Mouse (Mus musculus): ENCODE results near the gene Sap25. TPM values are rescaled to one million over a fixed set of nuclear protein-coding genes. Genes with fewer than 3 reads are reported as not detected.

Gene Sap25
- polyA plus RNA-seq, 1 experiment from 2014 or later = 10.7 TPM

DNA sequence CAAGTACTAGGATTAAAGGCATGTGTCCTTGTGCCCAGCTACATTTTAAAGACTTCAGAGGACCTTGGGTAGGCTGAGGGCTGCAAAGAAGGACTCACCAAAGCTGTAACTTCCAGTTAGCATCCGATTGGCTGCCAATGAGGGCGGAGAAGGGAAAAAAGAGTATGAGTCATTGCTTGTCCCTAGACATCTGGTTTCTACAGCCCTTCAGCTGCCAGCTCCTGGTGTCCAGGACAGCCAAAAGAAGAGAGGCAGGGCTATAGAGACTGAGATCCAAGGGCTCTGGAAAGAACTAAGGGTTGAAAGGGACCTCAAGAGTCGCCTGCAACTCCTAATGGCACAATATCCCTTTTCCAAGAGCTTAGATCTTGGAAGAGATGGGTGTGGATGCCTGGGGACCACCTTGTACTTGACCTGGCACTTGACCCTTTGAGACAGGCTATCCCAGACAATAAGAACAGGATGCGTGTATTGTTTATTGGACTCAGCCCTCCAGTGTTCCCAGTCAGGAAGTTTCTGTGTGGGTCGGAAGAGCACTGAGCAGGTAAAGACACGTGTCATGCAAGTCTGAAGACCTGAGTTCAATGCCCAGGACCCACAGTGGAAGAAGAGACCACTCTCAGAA lies 19.0 kb downstream of the Sap25 start:
- H3K4me2 ChIP-seq (ENCODE audit: low read depth, low read length, severe bottlenecking) = no peak overlapping the region
- H3K4me3 ChIP-seq (ENCODE audit: low read depth, low read length) = no peak overlapping the region
- 90% methylated on average over 6 of the region's 6 CpGs for WGBS
- no peak overlapping the region for H3K9ac ChIP-seq (ENCODE audit: low read length)
- no peak overlapping the region for H3K27ac ChIP-seq (ENCODE audit: low read depth, low read length)
- no peaks in the 10 kb centered on the region for H3K27me3 ChIP-seq (ENCODE audit: control insufficient read depth, insufficient read depth, low read length)
- no peak for ATAC-seq (replicated peaks; ENCODE audit: low FRiP score)
- DNase-seq (ENCODE audit: low spot score) = no peak
- no peaks in the 10 kb centered on the region for H3K9me3 ChIP-seq (ENCODE audit: control insufficient read depth, low read length)
- H3K36me3 ChIP-seq (ENCODE audit: control insufficient read depth, insufficient read depth, low read length) = peaks cover 12% of the 10 kb centered on the region; the same call in 1 of the 2 replicates
- H3K4me1 ChIP-seq (replicated peaks; ENCODE audit: control insufficient read depth, insufficient read depth, low read length) = no peaks in the 10 kb centered on the region

DNA sequence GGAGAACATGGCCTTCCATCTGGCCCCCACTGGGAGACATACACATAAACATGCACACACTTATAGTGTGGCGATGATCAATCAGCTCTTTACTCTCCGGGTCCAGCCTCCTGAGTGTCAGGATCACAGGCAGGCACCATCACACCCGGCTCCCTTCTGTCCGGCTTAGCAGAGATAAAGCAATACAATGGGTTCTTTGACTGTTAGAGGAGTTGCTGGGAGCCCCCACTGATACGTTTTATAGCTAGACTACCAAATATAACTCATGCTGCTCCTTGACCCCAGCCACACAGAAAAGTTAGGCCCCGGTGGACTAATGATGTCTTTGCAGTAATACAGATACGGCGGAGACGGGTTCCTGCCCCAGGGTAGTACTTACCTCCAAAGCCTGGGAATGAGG lies 21.9 kb downstream of the Sap25 start:
- WGBS = 73% methylated on average over 9 of the region's 9 CpGs
- Histone ChIP-seq H3K4me3 (ENCODE audit: low read depth, low read length) (no peak overlapping the region), H3K36me3 (ENCODE audit: control insufficient read depth, insufficient read depth, low read length) (peaks cover 12% of the 10 kb centered on the region; the same call in 1 of the 2 replicates), H3K4me2 (ENCODE audit: low read depth, low read length, severe bottlenecking) (no peak overlapping the region), H3K27ac (ENCODE audit: low read depth, low read length) (no peak overlapping the region), H3K27me3 (ENCODE audit: control insufficient read depth, insufficient read depth, low read length) (no peaks in the 10 kb centered on the region), H3K9ac (ENCODE audit: low read length) (no peak overlapping the region), H3K9me3 (ENCODE audit: control insufficient read depth, low read length) (no peaks in the 10 kb centered on the region), H3K4me1 (replicated peaks; ENCODE audit: control insufficient read depth, insufficient read depth, low read length) (no peaks in the 10 kb centered on the region)
- DNase-seq (ENCODE audit: low spot score) (no peak), ATAC-seq (replicated peaks; ENCODE audit: low FRiP score) (no peak)

DNA sequence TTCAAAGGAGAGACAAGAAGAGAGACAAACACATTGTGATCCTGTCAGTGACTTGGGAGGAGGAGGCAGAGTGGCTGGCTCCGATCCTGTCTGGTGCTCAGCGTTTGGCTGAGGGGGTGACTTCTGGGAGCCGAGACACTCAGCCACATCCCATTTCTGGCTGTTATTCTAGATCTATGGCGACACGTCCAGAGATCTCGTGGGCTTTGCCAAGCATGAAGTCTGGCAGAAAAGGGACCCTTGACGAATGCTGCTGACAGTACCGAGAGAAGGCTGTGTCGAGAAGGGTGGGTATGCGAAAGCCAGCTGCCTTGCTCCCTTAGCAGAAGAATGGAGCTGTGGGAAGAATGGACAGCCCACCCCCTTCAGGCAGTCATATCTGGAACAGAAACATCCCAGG lies 27.8 kb downstream of the Sap25 start:
- H3K4me1 ChIP-seq (replicated peaks; ENCODE audit: control insufficient read depth, insufficient read depth, low read length) = 0 out of 2 replicates have a peak, but pooled peaks cover 2% of the 10 kb centered on the region
- 90% methylated on average over 10 of the region's 10 CpGs for WGBS
- H3K4me2 ChIP-seq (ENCODE audit: low read depth, low read length, severe bottlenecking) = no peak overlapping the region
- H3K27me3 ChIP-seq (ENCODE audit: control insufficient read depth, insufficient read depth, low read length) = no peaks in the 10 kb centered on the region
- H3K9me3 ChIP-seq (ENCODE audit: control insufficient read depth, low read length) = no peaks in the 10 kb centered on the region
- no peak overlapping the region for H3K9ac ChIP-seq (ENCODE audit: low read length)
- no peak overlapping the region for H3K4me3 ChIP-seq (ENCODE audit: low read depth, low read length)
- no peak for ATAC-seq (replicated peaks; ENCODE audit: low FRiP score)
- DNase-seq (ENCODE audit: low spot score) = no peak
- H3K36me3 ChIP-seq (ENCODE audit: control insufficient read depth, insufficient read depth, low read length) = no peaks in the 10 kb centered on the region; the same call in 1 of the 2 replicates
- no peak overlapping the region for H3K27ac ChIP-seq (ENCODE audit: low read depth, low read length)

DNA sequence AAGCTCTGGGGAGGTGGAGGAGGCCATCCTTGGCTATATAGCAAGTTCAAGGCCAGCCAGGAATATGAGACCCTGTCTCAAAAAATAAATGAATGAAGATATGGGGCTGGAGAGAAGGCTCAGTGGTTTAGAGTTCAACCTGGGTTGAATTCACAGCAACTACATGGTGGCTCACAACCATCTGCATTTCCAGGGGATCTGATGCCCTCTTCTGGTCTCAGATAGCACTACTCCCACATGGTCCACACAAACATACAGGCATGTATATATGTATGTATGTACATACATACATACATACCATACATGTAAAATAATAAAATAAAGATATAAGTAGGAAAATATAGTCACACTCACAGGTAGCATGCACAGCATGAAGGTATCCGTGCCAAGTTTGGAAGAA lies 29.1 kb downstream of the Sap25 start:
- ATAC-seq (replicated peaks; ENCODE audit: low FRiP score) = no peak
- no peak overlapping the region for H3K4me2 ChIP-seq (ENCODE audit: low read depth, low read length, severe bottlenecking)
- no peak overlapping the region for H3K9ac ChIP-seq (ENCODE audit: low read length)
- H3K4me3 ChIP-seq (ENCODE audit: low read depth, low read length) = no peak overlapping the region
- H3K36me3 ChIP-seq (ENCODE audit: control insufficient read depth, insufficient read depth, low read length) = no peaks in the 10 kb centered on the region; the same call in 1 of the 2 replicates
- H3K4me1 ChIP-seq (replicated peaks; ENCODE audit: control insufficient read depth, insufficient read depth, low read length) = 0 out of 2 replicates have a peak, but pooled peaks cover 2% of the 10 kb centered on the region
- H3K27ac ChIP-seq (ENCODE audit: low read depth, low read length) = no peak overlapping the region
- WGBS = 95% methylated on average over 1 of the region's 1 CpGs
- no peaks in the 10 kb centered on the region for H3K27me3 ChIP-seq (ENCODE audit: control insufficient read depth, insufficient read depth, low read length)
- H3K9me3 ChIP-seq (ENCODE audit: control insufficient read depth, low read length) = no peaks in the 10 kb centered on the region
- no peak for DNase-seq (ENCODE audit: low spot score)

DNA sequence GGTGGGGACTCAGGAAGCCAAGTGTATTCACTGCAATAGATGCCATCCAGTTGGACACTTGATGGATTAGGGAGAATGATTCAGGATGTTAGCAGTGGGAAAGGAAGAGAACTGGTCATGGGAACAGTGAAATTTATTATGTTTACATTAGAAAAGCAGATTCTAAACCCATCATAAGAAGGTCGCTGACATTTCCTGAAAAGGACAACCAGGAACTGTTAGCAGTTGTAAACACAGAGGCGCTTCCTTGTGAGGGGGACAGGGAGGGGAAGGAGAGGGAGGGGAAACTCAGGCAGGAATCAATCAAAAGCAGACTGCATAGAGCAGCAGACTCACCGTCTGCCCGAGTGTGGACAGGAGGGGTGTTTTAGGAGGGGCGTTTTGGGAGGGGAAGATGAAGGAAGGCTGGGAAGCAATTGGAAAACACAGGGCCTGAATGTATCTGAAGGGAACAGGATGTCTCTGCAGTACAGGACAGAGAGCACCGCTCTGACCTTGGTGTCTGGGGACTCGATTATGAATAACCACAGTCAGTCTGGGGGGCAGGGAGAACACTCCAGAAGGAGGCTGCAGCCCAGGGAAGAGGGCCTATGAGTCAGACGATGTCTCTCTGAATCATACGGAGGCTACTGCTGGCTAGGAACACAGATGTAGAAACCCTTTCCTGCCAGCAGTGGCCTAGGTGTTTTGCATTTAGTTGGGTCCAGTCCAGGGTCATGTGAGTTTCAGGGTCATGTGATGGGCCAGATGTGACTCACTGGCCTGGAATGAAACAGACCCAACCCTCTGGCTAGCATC lies 30.5 kb downstream of the Sap25 start:
- H3K9ac ChIP-seq (ENCODE audit: low read length) = no peak overlapping the region
- H3K4me2 ChIP-seq (ENCODE audit: low read depth, low read length, severe bottlenecking) = no peak overlapping the region
- no peaks in the 10 kb centered on the region for H3K9me3 ChIP-seq (ENCODE audit: control insufficient read depth, low read length)
- H3K36me3 ChIP-seq (ENCODE audit: control insufficient read depth, insufficient read depth, low read length) = no peaks in the 10 kb centered on the region
- no peak overlapping the region for H3K4me3 ChIP-seq (ENCODE audit: low read depth, low read length)
- no peak overlapping the region for H3K27ac ChIP-seq (ENCODE audit: low read depth, low read length)
- H3K4me1 ChIP-seq (replicated peaks; ENCODE audit: control insufficient read depth, insufficient read depth, low read length) = 0 out of 2 replicates have a peak, but pooled peaks cover 2% of the 10 kb centered on the region
- DNase-seq (ENCODE audit: low spot score) = no peak
- WGBS = 64% methylated on average over 9 of the region's 9 CpGs
- ATAC-seq (replicated peaks; ENCODE audit: low FRiP score) = no peak
- H3K27me3 ChIP-seq (ENCODE audit: control insufficient read depth, insufficient read depth, low read length) = no peaks in the 10 kb centered on the region

DNA sequence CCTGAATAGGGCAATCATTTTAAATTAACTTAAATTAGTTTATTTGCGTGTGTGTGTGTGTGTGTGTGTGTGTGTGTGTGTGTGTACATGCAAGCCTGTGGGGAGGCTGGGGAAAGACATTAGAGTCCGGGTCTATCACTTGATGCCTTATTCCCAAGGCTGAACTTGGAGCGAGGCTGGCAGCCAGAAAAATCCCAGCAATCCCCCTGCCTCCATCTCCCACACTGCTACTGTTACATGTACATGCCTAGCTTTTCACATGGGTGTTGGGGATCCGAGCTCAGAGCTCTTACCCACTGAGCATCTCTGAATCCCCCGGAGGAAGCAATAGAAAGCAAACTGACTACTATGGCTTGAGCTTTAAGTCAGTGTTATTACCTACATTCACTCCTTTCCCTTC lies 31.2 kb downstream of the Sap25 start:
- Histone ChIP-seq H3K4me2 (ENCODE audit: low read depth, low read length, severe bottlenecking) (no peak overlapping the region), H3K27ac (ENCODE audit: low read depth, low read length) (no peak overlapping the region)
- WGBS = 87% methylated on average over 5 of the region's 5 CpGs

DNA sequence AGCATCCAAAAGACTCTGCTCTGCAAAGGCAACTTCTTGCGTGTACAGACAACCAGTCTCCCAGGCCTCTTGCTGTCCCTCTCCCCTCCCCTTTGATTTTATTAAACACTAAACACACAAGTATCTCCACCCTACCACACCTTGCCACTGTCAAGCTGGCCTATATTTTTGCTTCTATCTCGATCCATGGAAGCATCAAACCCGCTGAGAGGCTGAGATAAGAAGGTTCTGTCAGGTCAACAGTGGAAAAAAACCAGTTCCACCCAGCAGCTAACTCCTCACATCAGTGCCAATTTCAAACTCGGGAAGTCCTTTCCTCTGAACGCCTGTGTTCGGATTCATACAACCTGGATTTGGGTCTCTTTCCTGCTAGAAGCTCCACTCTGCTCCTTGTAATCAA lies 31.9 kb downstream of the Sap25 start:
- no peaks in the 10 kb centered on the region for H3K27me3 ChIP-seq (ENCODE audit: control insufficient read depth, insufficient read depth, low read length)
- H3K4me1 ChIP-seq (replicated peaks; ENCODE audit: control insufficient read depth, insufficient read depth, low read length) = 0 out of 2 replicates have a peak, but pooled peaks cover 2% of the 10 kb centered on the region
- H3K9me3 ChIP-seq (ENCODE audit: control insufficient read depth, low read length) = no peaks in the 10 kb centered on the region
- no peak overlapping the region for H3K4me2 ChIP-seq (ENCODE audit: low read depth, low read length, severe bottlenecking)
- H3K4me3 ChIP-seq (ENCODE audit: low read depth, low read length) = no peak overlapping the region
- WGBS = 91% methylated on average over 6 of the region's 6 CpGs
- no peak overlapping the region for H3K9ac ChIP-seq (ENCODE audit: low read length)
- no peak for DNase-seq (ENCODE audit: low spot score)
- H3K27ac ChIP-seq (ENCODE audit: low read depth, low read length) = no peak overlapping the region
- H3K36me3 ChIP-seq (ENCODE audit: control insufficient read depth, insufficient read depth, low read length) = no peaks in the 10 kb centered on the region; the same call in 1 of the 2 replicates
- no peak for ATAC-seq (replicated peaks; ENCODE audit: low FRiP score)

More for the DNA sequence above, 31.2 kb downstream of the Sap25 start:
- ATAC-seq (replicated peaks; ENCODE audit: low FRiP score) (no peak), DNase-seq (ENCODE audit: low spot score) (no peak)
- Histone ChIP-seq H3K4me1 (replicated peaks; ENCODE audit: control insufficient read depth, insufficient read depth, low read length) (0 out of 2 replicates have a peak, but pooled peaks cover 2% of the 10 kb centered on the region), H3K36me3 (ENCODE audit: control insufficient read depth, insufficient read depth, low read length) (no peaks in the 10 kb centered on the region; the same call in 1 of the 2 replicates), H3K4me3 (ENCODE audit: low read depth, low read length) (no peak overlapping the region), H3K27me3 (ENCODE audit: control insufficient read depth, insufficient read depth, low read length) (no peaks in the 10 kb centered on the region), H3K9me3 (ENCODE audit: control insufficient read depth, low read length) (no peaks in the 10 kb centered on the region), H3K9ac (ENCODE audit: low read length) (no peak overlapping the region)

DNA sequence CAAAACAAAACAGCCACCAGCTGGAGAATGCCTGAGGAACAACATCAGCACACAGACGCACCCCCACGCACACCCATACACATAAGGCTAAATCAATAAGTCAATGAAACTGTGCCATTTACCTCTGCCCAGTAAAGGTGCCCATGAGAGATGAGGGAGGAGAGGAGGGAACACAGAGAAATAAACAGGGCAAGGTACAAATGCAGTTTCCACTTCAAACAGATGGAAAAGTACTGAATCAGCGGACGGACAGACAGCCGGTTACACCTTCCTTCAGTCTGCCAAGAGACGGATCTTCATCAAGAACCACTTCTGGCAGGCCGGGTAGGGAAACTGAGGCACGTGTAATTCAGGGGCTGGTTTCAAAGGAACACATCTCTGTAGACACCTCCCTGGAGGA lies 33.7 kb downstream of the Sap25 start:
- Histone ChIP-seq H3K9me3 (ENCODE audit: control insufficient read depth, low read length) (no peaks in the 10 kb centered on the region), H3K4me3 (ENCODE audit: low read depth, low read length) (no peak overlapping the region), H3K4me1 (replicated peaks; ENCODE audit: control insufficient read depth, insufficient read depth, low read length) (0 out of 2 replicates have a peak, but pooled peaks cover 2% of the 10 kb centered on the region), H3K27ac (ENCODE audit: low read depth, low read length) (no peak overlapping the region), H3K36me3 (ENCODE audit: control insufficient read depth, insufficient read depth, low read length) (no peaks in the 10 kb centered on the region; the same call in 1 of the 2 replicates), H3K4me2 (ENCODE audit: low read depth, low read length, severe bottlenecking) (no peak overlapping the region), H3K9ac (ENCODE audit: low read length) (no peak overlapping the region), H3K27me3 (ENCODE audit: control insufficient read depth, insufficient read depth, low read length) (no peaks in the 10 kb centered on the region)
- 98% methylated on average over 8 of the region's 8 CpGs for WGBS
- DNase-seq (ENCODE audit: low spot score) = no peak
- no peak for ATAC-seq (replicated peaks; ENCODE audit: low FRiP score)
